Mouse (Mus musculus): ENCODE measurements around the gene Stard3.
"Not testable (repeated sequence)": the region's sequence is repeated elsewhere in the genome, so short reads cannot be mapped to it uniquely, and the experiment has no call there.

The Stard3 gene

DNA sequence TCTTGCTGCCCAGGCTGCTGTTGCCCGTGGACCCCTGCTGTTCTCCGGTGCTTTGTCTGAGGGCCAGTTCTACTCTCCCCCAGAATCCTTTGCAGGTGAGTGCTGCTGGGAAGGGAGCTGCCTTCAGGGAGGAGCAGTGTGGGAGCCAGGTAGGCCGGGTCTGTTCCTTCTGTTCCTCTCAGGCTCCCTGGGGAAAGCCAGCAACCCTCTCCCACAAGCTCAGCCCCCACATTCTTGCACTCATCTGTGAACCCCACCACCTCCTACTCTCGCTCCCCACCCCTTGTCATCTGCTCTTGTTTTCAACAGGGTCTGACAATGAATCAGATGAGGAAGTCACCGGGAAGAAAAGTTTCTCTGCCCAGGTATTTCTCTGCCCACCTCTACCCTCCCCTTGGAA is 18.6 kb downstream of the Stard3 start:
- DNase-seq = no peak

DNA sequence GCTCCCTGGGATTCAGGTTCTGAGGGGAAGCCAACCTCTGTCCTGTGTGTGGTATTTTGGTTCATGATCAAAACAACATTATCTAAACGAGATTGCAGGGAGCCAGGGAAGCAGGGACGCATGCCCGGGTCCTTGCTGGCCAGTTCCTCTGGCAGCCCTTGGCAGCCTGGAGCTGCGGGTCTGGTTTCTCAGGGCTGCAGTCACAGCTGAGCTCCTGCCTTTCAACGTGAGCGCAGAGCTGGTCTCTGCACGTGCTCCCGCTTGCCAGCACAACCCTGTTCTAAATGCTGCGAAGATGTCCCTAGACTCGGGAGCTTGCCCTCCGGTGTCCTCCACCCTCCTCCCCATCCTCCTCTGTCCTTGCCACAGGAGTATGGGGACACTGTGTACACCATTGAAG is 19.6 kb downstream of the Stard3 start:
- DNase-seq = no peak

DNA sequence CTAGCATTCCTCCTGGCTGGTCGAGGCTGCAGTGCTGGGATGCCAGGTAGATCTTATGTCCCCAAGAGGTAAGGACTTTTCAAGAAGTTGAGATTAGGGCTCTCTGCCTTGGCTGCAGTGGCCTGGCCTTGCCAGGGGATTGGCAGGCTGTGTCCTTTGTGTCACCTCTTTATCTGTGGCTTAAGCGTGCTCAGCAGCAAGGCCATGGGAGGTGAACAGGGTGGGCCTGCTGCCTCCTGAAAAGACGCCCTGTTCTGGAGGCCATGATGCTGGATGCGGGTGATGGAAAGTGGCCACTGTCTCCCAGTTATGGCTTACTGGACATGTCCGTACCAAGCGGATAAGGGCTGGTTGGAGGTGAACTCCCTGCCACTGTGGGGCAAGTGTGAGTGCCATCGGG is 21.2 kb downstream of the Stard3 start:
- DNase-seq = no peak

DNA sequence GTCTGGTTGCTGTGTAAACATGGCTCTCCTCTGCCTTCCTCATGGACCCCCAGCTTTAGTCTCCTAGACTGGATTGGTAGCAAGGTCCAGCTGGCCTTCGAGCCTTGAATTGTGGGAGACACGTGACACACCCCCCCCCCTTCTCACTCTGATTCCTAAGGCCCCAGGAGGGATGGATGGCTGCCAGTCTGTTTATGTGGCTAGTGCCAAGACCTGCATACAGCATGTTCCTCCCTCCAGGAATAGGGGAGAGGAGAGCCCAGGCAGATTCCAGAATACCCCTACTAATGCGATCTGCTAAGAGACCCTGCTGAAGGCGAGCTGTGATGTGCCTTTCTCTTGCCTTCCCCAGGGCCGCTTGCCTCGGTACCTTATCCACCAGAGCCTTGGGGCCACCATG is 21.9 kb downstream of the Stard3 start:
- DNase-seq = no peak

DNA sequence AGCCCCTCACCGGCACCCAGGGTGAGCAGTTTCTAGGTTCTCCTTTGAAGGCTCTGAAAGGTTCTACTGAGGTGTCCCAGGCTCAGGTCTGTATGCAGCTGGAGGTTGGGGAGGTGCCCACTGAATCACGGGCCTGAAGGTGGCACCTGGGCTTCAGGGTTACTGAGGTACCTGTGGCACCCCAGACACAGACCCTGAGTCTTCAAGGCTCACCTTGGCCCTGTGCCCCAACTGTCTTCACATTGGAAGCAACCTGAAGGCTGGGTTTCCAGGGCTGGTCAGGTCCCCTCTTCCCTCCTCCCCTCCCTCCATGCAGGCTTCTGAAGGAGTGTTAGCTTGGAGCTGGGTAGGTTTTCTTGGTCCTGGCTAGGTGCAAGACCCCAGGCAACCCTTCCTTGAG is 23.5 kb downstream of the Stard3 start:
- DNase-seq = no peak

DNA sequence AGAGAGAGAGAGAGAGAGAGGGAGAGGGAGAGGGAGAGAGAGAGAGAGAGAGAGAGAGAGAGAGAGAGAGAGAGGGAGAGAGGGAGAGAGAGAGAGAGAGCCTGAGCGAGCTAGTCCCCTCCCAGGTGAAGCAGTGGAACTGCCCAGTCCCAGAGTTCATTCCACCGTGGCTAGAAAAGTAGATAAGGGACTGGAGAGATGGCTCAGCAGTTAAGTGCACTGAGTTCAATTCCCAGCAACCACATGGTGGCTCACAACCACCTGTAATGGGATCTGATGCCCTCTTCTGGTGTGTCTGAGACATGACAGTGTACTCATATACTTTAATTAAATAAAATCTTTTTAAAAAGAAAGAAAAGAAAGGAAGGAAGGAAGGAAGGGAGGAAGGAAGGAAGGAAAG is 24.2 kb downstream of the Stard3 start:
- DNase-seq = not testable (repeated sequence)

DNA sequence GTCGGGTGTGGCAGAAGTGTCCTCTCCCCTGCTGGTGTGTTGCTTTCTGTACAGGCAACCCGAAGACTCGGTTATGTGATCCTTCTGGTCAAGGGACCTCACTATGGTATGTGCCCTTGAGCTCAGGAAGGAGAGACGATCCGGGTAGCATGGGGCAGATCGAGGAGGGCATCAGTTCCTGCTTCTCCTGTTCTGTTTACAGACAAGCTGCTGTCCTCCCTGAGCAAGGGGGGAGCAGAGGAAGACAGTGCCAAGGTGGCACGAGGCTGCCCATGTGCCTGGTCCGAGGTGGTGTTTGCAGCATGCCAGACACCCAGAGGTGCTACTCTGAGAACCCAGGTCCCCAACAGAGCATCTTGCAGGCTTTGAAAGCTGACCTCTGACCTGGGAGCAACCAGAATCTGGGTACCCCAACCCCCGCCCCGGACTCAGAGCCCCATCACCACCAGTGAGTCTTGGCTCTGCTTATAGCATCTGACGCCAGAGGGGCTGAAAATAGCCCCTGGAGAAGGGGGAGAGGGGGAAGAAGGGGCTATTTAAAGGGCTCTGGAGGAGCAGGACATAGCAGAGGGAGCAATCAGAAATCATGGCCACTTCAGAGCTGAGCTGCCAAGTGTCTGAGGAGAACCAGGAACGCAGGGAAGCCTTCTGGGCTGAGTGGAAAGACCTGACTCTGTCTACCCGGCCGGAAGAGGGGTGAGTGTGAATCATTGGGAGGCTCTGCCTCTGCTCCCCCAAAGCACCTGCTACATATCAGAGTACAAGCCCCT is 25.3 kb downstream of the Stard3 start, which contains the start of gene Tcap:
Tcap (plus strand) TSS at position 551 of the 770 bp plus-strand sequence.
- DNase-seq = no peak

DNA sequence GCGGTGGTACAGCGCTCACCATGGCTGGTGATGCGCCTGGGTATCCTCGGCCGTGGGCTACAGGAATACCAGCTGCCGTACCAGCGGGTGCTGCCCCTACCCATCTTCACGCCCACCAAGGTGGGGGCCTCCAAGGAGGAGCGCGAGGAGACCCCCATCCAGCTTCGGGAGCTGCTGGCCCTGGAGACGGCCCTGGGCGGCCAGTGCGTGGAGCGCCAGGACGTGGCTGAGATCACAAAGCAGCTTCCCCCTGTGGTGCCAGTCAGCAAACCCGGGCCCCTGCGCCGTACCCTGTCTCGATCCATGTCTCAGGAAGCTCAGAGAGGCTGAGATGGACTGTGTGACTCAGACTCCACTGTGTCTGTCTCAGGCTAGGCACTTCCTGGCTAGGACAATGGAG is 26.0 kb downstream of the Stard3 start:
- no peak for DNase-seq

DNA sequence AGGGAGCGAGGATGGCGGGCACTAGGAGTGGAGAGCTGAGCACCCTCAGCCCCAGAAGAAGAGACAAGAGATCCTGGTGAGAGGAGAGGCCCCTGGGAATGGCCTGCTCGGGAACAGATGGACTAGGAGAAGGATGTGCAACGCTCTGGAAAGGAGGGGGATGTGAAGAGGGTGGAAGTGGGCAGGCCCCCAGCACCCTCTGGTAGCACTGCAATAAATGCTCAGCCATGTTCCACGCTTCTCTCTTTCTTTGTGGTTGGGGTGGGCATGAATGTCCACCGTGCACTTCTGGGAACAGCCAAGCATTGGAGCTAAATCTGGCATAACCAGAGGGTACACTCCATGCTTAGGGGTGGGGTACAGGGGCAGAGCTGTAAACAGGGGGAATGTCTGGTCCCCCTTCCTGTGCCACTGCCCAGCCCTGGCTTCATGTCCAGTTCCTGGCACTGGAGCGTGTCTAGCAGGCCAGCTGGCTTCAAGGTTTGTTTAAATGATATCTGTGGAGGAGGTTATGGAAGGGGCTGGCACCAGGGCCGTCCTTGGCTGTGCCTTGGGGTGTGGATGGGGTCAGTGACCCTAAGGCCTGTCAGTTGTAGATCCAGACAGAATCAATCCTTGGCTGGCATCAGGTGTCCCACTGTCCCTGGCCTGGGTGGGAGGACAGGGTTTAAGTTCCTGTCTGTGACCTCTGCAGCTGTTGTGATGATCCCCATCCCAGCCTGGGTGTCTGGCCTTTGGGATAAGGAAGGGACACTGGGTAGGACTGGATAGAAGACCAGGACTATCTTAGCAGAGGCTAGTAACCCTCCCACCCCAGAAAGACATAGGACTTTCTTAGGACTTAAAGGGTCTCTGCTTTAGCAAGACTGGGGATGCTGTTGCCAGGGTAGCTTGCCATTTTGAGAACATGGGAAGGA is 26.8 kb downstream of the Stard3 start:
- DNase-seq = no peak

DNA sequence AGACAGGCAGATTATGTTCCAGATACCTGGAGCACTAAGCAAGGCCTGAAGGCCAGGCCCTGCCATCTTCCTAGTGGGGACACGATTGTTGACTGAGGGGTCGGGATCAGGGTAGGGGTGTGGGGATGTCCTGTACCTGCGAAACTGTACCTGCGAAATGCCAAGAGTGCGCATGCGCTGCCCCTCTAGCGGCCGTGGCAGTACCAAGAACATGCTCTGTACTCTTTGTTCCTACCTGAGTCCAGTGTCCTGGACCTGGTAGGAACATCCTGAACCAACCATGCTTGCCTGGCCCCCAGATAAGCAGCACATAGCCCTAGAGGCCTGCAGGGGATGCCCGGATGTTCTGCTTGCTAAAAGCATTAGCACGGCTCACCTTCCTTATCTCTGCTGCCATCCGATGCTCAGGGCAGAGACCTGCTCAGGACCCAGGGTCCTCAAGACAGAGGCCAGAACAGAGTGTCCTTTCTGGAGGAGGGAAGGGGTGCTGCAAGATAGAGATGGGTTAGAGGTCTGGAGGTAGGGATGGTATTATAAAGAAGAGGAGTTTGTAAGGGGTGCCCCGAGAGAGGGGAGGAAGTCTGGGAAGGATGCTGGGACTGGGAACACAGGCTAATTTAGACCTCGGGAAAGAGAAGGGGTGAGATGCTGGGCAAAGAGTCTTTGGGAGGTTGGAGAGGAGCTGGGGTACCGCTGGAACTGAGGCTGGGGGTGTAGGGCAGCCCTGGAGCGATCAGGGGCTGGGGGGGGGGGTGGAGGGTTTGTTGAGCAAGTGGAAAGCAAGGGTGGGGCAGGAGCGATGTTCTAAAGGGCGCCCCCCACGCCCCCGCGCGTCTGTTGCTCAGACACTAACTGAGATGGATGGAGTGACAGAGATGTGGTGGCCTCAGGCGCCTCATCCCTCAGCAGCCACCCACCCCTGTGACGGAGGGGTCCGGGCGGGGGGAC is 27.7 kb downstream of the Stard3 start, which contains the start of gene Pnmt:
Pnmt (plus strand) TSS at position 813 of the 948 bp plus-strand sequence.
- DNase-seq = no peak

DNA sequence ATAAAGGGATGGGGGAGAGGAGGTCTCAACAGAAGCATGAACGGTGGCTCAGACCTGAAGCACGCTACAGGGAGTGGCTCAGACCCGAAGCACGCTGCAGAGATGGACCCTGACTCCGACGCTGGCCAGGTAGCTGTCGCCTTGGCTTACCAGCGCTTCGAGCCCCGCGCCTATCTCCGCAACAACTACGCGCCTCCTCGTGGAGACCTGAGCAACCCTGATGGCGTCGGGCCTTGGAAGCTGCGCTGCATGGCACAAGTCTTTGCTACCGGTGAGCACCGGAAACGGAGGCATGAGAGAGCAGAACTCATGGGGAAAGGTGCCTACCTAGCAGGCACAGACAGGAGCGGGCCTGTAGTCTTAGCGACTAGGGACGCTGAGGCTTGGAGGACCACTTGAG is 28.4 kb downstream of the Stard3 start:
- DNase-seq = no peak

DNA sequence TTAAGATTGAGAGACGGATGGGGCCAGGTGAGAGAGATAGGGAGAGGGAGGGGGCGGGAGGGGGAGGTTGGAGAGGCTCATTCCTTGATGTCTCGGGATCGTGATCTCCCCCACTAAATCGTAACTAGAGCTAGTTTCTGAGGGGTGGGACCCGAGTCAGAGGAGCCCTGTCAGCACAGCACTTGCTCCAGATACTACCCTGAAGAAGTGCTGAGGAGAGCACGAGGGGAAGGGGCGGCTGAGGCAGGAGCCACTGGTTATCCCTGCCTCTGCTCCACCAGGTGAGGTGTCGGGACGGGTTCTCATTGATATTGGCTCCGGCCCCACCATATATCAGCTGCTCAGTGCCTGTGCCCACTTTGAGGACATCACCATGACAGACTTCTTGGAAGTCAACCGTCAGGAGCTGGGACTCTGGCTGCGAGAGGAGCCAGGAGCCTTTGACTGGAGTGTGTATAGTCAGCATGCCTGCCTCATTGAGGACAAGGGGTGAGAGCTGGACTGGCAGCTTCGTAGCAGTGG is 28.9 kb downstream of the Stard3 start:
- no peak for DNase-seq

DNA sequence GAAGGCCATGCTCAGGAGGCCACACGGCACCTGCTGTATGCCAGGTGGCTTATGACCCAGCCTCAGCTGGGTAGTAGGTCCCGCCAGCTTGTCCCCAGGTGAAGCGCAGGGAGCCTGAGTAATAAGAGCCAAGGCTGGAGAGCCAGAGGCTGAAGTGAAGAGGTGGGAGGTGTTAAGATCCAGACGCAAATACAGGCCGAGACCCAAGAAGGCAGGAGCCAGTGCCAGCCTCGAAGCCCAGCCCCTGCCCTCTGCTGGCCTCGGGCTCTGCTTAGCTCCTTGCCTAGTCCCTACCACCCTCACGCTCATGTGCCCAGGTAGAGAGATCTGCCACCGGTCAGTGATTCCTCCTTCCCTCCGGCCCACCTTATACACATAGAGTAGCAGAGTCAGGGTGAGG is 30.1 kb downstream of the Stard3 start:
- no peak for DNase-seq

DNA sequence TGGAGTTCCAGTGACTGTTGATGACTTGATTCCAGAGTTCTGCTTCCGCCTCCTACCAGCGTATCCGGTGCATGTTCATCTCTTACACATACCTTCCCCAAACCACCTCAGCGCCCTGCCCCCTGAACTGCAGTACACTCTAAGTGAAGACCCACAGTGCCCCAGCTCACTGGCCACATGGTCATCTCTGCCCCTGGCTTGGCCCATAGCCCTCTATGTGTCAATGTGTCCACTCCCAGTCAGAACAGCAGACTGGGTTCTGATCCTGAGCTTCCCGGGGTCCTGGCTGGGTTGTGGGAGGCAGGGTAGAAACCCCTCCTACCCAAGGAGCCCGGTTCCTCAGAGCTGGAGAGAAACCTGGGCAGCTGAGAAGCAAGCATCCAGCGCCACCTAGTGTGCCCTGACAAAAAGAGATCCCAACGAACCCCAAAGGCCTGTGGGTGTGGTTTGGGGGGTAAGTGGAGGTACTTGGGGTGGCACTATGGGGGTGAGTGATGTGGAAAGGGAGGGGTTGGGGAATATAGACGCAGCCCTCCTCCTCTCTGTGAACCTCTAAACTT is 31.1 kb downstream of the Stard3 start:
- DNase-seq = no peak

DNA sequence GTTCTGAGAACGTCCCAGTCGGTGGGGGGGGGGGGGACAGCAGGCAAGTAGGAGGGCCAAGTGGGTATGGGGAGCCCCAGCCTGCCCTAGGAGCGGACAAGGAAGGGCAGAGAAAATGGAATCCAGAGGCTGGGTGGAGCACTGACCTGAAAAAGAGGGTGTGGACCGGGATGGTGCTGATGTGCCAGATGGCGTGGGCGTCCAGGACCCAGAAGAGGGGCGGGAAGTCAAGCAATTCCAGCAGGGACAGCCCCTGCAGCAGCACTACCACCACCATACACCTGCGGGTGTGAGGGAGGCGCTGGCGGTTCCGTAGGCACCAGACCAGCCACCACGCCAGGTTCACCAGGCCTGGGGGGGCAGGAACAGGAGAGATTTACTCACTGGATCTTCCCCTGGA is 32.0 kb downstream of the Stard3 start:
- no peak for DNase-seq

DNA sequence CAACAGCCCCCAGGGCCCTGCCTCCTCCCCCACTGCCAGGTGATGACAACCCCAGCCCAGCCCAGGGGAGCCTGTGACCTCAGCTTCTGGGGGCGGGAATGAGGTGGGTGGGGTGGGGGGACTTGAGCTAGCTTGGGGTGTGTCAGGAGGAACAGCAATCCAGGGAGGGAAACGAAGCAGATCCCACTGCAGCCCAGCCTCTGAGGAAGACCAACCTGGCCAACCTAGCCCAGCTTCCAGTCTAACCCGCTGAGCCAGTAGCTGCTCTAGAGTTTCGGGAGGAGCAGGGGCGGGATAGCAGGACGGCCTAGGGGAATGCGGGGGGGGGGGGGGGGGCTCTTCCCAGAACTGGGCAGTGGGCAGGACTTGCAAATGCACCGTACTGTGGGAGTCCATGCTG is 33.9 kb downstream of the Stard3 start:
- DNase-seq = no peak

DNA sequence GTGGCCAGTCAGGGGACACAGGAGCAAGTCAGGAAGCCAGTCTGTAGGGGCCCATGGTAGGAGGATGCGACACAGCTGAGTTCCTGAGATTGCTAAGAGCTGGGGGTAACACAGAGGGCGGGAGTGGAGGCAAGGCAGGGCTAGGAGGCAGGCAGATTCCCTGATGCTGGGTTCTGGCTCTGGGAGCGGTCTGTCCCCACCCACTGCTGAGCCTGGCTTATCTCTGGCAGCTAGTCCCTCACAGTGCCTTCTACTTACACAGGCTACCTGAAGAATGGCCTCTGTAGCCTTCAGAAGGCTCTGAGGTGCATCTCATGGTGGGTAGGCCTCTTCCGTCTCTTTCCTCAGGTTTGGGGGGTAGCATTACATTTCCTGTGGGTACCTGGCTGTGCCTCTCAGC is 34.5 kb downstream of the Stard3 start:
- no peak for DNase-seq

DNA sequence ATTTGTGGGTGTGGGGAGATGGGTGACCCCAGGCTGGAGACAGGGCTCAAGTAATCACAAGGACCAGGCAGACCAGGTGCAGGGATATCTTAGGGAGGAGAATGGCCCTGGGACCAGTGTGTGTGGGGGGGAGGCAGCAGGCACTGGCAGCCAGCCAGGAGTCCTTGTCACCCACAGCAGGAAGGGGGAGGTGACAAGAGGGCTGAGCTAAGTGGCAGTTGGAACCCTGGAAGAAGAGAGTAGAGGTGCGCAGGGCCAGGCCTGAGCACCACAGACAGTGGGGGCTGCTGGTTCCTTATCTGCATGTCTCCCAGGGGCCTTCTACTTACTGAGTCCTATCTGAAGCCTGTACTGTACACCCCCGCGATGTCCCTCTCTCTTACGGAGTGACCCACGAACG is 35.1 kb downstream of the Stard3 start:
- DNase-seq = no peak

DNA sequence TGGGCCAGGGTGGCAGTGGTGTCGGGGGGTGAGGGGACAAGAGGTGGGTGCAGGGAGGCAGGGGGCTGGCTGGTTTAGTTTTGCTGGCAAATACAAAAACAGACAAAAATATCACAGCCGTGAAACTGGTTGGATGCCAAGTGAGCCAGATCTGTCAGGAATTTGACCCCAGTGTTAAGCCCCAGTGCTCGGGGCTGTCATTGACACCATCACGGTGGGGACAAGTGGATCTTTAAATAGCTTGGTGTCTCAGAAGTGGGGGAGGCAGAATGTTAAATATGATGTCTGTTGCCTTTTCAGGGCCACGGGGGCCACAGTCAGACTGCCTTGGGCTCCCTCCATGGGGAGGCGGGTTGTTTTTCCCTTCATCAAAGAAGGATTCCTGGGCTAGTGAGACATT is 36.1 kb downstream of the Stard3 start:
- no peak for DNase-seq

DNA sequence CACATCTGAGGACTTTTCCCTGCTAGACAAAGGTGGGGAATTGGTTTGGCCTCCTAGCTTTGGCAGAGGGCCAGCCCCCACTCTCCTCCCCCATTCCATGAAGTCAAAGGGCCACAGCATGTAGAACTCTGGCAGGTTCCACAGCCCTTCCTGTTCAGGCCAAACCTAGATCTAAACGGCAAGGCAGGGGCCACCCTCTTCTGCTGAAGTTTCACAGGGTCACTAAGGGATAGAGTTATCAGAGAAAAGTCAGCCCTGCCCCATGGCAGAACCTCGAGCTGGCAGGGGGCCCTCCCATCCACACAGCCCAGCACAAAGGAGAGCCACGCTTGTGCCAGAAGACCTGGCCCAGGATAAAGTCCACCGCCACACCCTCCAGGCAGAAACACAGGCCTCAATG is 36.9 kb downstream of the Stard3 start:
- DNase-seq = no peak

DNA sequence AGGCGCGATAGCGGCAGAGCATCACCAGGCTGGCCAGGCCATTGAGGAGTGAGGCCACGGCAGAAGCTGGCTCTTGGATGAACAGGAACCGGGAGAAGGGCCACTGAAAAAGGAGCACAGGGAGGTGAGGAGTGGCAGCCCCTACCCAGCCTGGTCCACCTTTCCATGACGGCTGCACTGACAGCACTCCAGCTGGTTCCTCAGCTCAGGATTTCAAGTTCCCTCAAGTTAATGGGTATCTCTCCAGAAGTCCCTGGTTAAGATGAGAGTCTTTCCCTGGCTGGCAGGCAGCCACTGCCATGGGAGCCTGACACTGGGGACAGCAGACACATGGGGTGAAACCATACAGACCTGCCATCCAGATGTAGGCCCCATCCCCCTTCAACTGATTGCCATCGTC is 39.8 kb downstream of the Stard3 start:
- no peak for DNase-seq

DNA sequence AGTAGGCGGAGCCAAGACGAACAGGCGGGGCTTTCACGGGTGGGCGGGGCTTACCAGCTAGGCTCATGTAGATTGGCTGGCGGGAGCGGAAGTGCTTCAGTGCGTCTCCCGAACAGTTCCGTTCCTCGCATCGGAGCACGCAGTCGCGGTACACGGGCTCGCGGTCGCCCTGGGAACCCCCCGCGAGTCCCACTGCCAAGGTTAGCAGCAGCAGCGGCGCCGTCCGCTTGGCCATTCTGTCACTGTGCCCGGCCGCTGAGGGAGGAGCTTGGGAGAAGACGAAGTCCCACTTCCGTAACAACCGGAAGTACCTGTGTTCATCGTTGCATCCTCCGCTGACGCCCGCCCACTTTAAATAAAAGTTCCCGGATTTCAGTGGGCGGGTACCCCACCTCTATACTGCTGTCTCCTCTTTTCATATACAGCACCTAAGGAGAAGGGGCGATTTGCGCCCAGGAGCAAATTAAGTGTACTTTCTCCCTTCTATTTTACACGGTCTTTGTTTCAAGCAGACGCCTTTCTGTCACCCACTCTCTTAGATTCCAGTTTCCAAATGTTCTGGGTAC is 42.1 kb downstream of the Stard3 start, which contains the start of gene Pgap3:
Pgap3 (minus strand) TSS at position 330 of the 566 bp plus-strand sequence.
- DNase-seq = peak; percentile 94
